Mouse (Mus musculus) erythroblast, adult 5-6 weeks (primary cell): ENCODE data around the gene Fgfr2. TPM values are rescaled to one million over a fixed set of nuclear protein-coding genes. Genes with fewer than 3 reads are reported as not detected.

Experiments
- ATAC-seq: replicated peaks from 2 replicates; pipeline ENCODE4 v1.8.0; 2016; ENCODE audit warnings: moderate number of reproducible peaks, mild to moderate bottlenecking, moderate TSS enrichment, inconsistent platforms; ENCODE audit not compliant: poor library complexity, low FRiP score, severe bottlenecking
- total RNA-seq, 2 experiments: library from RNA; stranded (forward) in 1 of 2; stranded (reverse) in 1 of 2; fragments of 150-400 nt in 1 of 2; fragments of 200-764, 138-1000 nt in 1 of 2; gene quantifications; 2 replicates each; pipeline versions ENCODE4 v1.2.3 to v1.2.4; 2015 to 2017; ENCODE audit warnings: low replicate concordance in 2 of 2

Gene Fgfr2
- total RNA-seq, 2 experiments from 2014 or later = 4.8 TPM; not detected in 1

DNA sequence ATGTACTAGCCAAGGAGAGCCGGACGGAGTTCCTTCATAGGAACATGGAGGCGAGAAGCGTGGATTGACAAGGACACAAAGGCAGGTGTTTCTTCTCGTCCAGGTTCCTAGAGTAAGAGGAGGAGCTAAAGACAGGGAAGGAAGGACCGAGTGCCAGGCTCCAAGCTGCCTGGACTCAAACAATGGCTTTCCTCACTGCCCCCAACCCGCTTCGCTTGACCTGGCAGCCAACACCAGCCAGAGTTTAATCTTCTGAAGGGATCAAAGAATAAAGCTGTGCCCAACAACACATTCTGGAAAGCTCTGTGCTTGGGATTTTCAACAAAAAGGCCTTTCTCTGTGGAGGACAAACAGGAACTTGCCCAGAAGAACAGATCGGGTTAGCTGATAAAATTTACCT is 69.4 kb downstream of the Fgfr2 start:
- no peak for ATAC-seq

DNA sequence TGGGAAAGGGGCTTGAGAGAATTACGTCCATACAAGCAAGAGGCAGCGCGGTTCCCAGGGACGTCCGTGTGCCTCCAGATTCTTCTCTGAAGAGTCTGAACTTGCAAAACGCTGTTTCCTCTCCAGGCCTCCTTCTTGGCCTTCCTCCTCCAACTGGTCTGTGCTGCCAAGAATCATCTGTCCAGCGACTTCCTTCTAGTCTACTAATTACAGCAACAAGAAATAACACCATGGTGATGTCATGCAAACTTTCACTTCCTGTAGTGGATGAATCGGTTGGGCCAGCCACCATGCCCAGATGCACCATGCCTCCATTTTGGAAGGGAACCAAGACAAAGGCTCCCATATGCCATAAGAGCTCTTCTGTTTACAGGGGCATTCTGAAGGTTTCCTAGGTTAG is 70.3 kb downstream of the Fgfr2 start:
- ATAC-seq = no peak

DNA sequence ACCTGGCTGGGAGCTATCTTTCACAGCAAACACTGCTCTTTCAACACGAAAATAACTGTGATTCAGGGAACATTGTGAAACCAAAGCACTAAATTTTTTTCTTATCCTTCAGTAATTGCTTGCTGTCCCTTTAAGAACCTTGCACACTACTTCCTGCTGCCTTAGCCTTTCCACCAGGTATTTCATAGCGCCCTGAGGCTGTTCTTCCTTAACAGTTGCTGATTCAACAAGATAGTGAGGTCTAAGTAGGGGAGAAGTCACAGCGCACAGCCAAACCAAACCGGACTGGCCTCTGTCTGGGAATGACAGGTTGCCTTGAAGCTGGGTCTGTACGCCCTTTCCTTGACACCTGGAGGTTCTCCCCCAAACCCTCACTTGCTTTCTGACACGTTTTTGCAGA is 72.5 kb downstream of the Fgfr2 start:
- no peak for ATAC-seq

DNA sequence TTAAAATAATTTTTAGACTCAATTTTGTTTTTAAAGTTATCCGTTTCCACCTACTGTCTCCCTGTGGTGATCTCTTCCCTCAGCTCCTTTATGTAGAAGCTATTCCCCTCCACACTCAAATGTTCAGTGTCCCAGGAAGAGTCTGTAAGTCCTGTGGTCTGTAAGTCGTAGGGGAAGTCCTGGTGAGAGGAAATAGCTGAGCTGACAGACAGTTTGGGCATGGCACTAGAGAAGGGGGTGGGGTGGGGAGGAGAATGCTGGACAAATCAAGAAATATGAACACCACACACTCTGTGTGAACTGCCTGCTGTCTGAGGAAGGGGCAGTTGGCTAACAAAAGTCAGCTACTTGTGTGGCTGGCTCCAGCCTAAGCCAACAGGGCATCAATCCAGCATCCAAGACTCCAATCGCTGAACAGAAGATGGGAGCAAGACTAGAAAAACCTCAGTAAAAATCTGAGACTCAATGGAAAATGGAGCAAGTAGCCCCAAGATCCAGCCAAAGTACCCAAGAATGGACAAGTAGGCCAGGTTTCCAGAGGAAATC is 75.0 kb downstream of the Fgfr2 start:
- no peak for ATAC-seq

DNA sequence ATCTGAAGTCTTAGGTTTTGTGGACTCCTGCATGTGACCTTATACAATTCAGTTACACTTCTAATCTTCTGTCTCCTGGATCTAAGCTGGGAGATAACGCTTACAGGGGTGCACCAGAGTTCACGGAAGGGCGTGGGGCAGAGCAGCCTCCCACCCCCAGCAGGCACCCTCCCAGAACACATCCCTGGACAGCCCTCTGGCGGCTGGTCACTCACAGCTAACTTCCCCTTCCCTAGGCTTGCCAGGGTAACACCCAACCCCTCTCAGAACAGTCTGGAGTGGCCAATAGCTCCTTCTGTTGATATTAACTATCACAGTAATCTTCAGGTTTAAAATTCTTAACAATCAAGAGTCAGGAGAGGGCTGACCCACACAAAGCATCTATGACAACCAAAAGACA is 75.9 kb downstream of the Fgfr2 start:
- ATAC-seq = no peak

DNA sequence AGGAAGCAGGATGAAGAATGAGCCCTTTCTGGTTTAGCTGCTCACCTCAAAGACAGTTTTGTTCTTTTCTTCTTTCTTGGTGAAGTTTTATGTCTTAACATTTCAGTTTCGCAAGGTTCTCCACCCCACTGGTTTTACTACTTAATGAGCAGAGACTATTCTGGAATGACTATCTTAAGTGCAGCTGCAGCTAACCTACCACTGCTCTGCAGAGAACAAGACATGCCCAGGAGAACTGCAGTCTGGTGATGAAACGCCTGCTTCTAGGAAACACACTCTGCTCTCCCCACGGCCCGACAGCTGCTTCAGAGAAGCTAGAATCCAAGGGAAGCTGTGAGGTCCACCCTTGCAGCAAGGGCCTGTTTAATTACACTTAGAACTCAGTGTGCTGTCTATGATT is 78.4 kb downstream of the Fgfr2 start:
- ATAC-seq = no peak

DNA sequence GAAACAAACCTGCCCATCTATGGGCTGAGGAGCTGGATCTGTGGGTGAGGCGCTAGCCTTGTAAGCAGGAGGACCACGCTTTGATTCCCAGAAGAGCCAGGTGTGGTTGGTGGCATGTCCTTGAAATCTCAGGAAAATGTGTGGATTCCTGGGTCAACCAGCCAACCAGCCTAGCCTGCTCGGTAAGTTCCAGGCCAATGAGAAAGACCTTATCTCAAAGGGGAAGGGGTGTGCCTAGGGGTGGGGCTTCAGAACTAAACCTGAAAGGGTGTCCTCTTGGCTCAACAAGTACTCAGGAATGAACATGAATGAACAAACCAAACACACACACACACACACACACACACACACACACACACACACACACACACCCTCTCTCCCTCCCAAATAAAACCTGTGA is 81.4 kb downstream of the Fgfr2 start:
- no peak for ATAC-seq

DNA sequence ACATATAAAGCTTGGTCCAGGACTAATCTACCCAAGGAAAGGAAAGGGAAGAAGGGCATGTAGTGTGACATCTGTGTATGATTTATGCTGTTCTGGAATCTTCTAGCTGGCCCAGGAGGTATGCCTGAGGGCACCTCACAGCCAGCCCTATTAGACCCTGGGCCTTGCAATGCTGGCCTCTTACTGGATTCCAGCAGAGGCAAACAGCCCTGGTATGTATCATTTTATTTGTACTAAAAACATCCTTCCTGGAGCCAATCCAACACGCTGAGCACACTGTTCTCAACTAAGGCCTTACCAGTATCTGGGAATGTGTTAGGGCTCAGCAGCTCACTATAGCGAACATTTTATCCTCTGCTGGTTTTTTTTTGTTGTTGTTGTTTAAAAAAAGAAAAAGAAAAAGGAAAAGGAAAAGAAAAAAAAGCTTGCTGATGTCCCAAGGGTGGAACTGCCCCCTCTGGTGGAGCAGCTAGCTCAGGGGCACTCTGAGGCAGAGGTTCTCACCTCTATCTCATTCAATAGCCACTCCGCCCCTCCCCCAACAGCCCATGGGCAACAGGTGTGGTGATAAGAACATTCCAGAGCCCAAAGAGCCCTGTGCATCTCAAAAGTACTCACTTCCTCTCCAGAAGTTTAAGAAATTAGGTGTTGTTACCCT is 82.3 kb downstream of the Fgfr2 start:
- no peak for ATAC-seq

DNA sequence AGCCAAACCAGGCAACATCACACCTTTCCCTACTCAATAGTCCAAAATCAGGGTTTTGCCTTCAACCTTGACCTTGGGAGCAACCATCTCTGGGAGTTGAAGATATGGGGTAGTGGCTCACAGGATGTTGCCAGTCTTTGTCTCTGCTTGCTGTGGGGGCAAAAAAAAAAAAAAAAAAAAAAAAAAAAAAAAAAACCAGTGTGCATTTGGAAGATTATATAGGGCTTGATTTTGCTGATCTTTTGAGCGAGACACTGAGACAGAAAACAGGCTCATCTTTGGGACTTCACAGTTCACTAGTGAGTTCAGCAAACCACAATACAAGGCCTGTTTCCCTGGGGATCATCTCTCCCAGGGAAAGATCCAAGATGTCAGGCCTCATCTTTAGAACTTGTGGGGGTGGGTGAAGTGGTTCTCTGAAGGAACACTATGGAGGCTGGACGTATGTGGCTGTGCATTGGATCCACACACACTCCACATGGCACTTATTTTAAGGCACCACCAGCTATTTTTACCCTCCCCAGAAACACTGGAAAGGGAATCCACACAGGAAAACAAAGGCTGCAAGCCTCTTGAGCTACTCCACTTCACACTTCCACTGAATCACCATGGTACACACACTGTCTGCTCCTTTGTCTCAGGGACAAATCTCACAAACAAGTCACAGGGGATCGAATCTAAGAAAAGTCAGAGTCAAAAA is 83.4 kb downstream of the Fgfr2 start:
- no peak for ATAC-seq

DNA sequence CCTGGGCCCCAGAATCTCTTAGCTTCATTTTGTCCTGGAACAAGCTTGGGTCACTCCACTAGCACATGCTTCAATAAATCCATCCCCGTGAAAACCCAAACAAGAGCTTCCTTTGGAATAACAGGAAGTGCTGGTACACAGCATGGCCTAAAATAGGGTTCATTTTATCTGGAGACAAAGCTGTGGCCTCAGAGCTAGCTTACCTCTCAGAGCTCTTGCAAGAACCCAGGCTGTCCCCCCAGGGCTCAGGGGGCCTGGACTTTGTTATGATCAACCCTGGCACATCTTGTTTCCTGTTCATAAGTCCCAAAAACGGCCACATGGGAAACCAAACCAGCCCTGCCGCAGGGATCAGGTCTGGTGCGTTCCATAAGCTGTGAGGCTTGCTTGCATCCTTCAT is 85.5 kb downstream of the Fgfr2 start:
- no peak for ATAC-seq

DNA sequence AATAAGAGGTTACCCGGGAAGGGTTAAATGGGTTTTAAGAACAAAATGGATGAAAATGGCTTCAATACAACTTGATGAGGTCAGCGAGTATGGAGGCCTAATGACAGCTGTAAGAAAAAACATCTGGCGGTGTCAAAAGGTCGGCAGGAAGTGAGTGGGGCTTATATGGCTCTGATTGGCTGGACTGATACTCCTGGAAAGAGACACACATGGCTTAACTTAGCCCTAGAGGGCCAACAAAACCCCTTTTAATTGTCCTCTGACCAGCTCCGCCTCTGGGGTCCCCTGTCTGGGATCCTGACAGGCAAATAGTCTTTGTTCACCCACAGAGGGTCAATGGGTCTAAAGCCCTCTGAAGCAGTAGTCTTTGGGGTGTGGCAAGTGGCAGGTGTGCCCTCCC is 85.9 kb downstream of the Fgfr2 start:
- ATAC-seq = no peak

DNA sequence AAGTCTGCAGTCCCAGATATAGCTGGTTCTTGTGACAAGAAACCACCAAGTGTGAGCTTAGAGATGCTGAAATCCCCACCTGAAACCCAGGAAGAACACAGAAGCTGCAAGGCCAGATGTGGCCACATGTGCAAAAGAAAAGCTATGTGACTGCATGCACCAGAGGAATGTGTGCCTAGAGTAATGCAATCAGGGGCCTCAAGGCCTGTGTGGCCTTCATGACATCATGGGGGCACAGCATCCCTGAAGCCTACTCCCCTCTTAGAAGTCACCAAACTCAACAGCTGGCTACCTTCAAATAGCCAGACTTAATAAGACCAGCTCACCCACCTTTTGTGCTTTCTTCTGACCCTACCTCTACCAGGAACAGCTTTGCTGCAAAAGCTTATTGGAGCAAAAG is 87.2 kb downstream of the Fgfr2 start:
- ATAC-seq = no peak

DNA sequence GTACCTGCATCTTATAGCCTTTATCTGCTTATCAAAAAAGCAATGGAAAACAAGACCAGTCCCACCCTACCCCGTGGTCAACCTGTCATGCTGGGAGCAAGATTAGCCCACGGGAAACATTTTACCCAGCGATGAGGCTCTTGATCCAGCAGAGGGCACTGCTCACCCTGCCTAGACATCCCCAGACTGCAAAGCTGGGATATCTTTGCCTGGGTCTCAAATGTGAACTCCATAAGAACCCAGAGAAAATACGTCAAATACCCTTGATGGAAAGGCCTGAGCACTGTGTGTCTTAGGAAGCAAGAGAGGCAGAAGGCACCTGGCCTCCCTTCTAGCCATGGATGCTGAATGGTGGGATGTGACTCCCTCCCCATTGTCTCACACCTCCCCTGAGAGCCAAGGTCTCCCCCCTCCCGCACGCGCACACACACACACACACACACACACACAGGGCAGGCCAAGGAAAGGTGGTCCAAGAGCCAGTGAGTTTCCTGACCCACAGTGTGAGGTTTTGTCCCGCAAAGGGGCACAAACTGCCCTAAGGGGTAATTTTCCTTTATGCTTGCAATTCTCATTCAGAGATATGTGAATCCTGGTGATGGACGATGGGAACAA is 90.5 kb downstream of the Fgfr2 start:
- ATAC-seq = no peak

DNA sequence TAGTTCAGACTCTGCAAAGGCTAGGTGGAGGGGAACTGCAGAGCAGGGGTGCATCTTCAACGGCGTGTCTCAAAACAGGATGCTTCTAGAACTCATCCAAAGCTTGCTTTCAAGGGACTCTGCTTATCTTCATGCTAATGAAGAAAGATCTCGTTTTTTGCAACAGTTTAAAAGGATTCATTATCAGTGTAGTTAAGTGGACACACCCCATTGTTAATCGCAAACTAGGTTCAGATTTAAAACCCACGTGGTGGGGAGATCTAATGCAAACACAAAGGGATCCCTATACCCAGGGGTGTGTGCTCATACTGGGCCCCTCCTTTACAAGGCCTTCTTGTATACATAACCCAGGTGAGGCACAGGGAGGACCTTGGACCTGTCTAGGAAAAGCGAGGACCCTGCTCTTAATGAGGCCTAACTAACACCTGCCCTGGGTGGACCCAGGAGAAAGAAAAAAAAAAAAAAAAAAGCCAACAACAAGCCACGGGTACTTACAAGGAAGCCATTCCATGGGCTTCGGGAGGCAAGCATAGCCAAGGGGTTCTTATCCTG is 93.6 kb downstream of the Fgfr2 start:
- no peak for ATAC-seq

DNA sequence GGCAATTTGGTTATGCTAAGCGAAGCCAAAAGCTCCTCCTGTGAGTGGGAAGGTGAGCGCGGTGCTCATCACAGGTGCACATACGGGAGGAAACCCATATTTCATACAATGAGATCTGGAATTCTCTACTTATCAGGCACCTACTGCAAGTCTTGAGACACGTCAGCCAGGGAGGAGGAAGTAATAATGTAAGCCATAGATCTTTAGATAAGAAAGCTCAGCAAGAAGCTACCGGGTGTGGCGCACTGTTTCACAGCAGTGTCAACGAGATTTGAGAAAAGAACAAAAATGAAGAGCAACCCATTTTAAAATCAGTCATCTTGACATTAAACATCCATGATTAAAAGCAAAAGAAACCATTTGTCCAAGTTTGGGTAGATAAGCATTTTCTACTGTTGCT is 94.1 kb downstream of the Fgfr2 start:
- no peak for ATAC-seq

DNA sequence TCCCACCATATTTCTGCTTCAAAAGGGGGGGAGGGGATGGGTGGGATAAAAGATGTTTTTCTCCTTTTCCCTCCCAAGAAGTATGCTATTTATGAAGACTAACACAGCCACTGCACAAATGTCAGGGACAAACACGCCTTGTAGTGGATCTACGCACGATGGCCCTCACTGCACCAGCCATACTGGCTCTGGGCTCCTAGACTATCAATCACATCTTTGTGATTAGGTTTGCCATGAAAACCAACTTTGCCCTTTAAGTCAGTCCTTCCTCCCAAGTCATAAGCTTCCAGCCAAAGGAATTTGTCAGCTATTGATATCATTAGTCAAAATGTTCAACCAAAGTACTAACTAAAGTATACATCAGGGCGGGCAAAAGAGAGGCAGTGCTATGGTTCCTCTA is 95.2 kb downstream of the Fgfr2 start:
- ATAC-seq = no peak

DNA sequence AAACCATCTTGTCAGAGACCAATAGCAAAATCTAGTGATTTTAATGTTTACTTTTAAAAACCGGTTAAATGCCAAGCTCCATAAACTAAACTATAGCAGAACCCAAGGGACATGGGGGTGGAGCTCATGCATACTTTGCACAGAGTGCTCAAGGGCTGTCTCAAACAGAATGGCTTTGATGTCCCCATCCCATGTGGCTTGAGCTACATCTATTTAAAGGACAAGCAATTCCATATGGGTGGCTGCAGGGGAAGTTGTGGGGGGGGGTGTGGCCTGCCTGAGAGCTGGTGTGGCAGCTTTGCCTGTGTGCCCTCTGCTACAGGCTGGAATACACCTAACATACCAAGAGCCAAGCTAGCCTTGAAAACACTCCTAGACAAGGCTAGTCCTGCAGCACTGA is 98.5 kb downstream of the Fgfr2 start:
- no peak for ATAC-seq

DNA sequence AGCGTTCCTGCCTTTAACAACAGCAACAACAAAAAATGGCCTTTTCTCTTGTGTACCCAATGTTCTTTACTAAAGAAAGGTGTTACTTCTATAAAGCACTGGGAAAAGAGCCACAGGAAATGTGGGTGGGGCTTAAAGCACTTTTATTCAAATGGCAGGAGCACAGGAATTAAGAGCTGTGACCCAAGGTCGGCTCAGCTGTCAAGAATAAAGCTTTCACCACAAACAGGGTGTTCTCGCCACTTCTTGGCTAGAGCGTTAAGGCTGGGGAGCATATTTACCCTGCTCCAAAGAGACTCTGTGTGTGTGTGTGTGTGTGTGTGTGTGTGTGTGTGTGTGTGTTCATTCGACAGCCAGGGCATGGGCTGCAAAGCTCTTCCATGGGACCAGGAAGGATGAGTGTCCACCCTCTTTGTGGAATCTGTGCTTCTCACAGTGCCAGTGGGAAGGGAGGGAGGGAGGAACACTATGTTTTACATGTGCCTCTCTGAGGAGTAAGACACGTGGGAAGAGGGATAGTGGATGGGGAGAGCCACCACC is 103.6 kb downstream of the Fgfr2 start:
- ATAC-seq = no peak

DNA sequence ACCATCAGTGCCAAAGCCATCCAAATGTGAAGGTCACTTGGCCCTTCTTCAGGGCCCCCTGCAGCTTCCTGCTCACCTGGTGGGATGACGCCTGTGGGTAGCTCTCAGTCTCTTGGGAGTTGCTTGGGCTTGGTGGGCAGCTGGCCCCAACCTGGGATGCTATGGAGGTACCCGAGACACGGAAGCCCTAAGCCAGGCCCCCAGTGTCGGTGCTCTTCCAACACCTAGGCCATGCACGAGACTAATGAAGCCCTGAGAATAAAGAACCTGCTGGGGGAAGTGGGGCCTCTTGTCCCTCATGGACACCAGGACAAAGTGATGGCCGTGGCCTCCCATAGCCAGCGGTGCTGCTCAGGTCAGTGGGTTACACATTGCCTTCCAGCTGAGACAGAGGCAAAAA is 104.2 kb downstream of the Fgfr2 start:
- ATAC-seq = no peak

DNA sequence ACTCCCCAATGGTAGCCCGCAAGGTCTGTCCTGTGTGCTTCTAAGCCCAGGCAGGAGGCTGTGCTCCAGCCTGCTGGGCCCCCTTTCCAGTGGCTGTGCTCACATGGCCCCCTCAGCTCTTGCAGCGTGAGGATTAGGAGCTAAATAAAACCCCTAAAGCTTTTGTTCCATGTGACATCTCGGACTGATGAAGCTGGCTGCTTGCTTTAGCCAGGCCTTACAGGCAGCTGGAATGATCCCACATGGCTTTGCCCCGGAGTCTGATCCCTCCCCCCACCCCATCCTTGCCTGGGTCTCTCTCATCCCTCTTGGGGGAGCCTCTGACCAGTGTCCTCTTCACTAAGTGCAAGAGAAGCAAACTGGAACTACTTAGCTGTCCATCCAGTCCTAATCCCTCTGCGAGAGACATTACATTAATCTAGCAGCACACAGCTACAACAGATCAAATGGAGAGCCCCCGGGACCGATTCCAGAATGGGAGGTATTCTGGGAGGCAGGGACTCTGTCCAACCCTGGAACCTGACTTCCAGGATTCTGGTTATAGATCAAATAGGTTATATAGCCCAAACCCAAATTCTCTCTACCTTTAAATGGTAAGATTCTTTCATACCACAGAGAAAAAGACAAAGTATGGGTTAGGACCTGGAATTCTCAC is 107.6 kb downstream of the Fgfr2 start:
- no peak for ATAC-seq
